Mouse (Mus musculus) hindbrain, embryonic 11.5 days (tissue): Measurements from ENCODE around the gene Acot6. TPM values are rescaled to one million over a fixed set of nuclear protein-coding genes. Genes with fewer than 3 reads are reported as not detected.
"Not testable (repeated sequence)": the region's sequence is repeated elsewhere in the genome, so short reads cannot be mapped to it uniquely, and the experiment has no call there.

Experiments
- ATAC-seq: fragments of 200-750 bp; cut with Nextera tagmentation; 2 replicates; pipeline ENCODE4 v1.8.0; 2017; ENCODE audit warnings: mild to moderate bottlenecking, moderate TSS enrichment, moderate library complexity; ENCODE audit not compliant: low FRiP score
- DNase-seq: peaks from one replicate; pipeline ENCODE4 v3.0.0-alpha.2; 2015; ENCODE audit warnings: low spot score
- H3K27ac ChIP-seq: fragments of 300-500 bp; sonication (generic); 2 replicates; pipeline ENCODE4 v1.5.1; 2014; ENCODE audit warnings: mild to moderate bottlenecking, low read depth, low read length
- H3K27me3 ChIP-seq: fragments of 300-500 bp; sonication (generic); 2 replicates; pipeline ENCODE4 v1.6.1; 2014; ENCODE audit warnings: mild to moderate bottlenecking, low read length, moderate library complexity, mixed read lengths; ENCODE audit not compliant: control insufficient read depth, insufficient read depth
- H3K36me3 ChIP-seq: fragments of 300-500 bp; sonication (generic); 2 replicates; pipeline ENCODE4 v1.6.1; 2014; ENCODE audit warnings: mild to moderate bottlenecking, low read length, moderate library complexity, mixed read lengths; ENCODE audit not compliant: control insufficient read depth, insufficient read depth
- H3K4me1 ChIP-seq: fragments of 300-500 bp; sonication (generic); replicated peaks from 2 replicates; pipeline ENCODE4 v1.6.1; 2014; ENCODE audit warnings: low read length, mixed read lengths; ENCODE audit not compliant: control insufficient read depth, insufficient read depth
- H3K4me2 ChIP-seq: fragments of 300-500 bp; sonication (generic); replicated peaks from 2 replicates; pipeline ENCODE4 v1.6.1; 2014; ENCODE audit warnings: mild to moderate bottlenecking, low read depth, low read length
- H3K4me3 ChIP-seq: fragments of 300-500 bp; sonication (generic); 2 replicates; pipeline ENCODE4 v1.5.1; 2014; ENCODE audit warnings: low read depth, low read length
- H3K9ac ChIP-seq: fragments of 300-500 bp; sonication (generic); 2 replicates; pipeline ENCODE4 v1.6.1; 2014; ENCODE audit warnings: low read depth, low read length
- H3K9me3 ChIP-seq: fragments of 300-500 bp; sonication (generic); 2 replicates; pipeline ENCODE4 v1.6.1; 2016; ENCODE audit warnings: low read length; ENCODE audit not compliant: control insufficient read depth
- WGBS: fragments of 180-500 bp; shearing (Covaris S2); extraction: QIAGEN DNeasy Blood & Tissue Kit; methylation state at CpG from one replicate; pipeline ENCODE4 v1.1.7; 2014; 5-methylcytosine and 5-hydroxymethylcytosine counted together
- polyA plus RNA-seq: library from polyadenylated mRNA; unstranded; fragments of >200 nt; fragmentation: Nextera tagmentation; extraction: Ambion mirVana; gene quantifications from 2 replicates; pipeline ENCODE4 v1.2.1, GENCODE M21; 2014

Acot6 gene
- polyA plus RNA-seq, 1 experiment from 2014 or later, result 0.76 TPM

DNA sequence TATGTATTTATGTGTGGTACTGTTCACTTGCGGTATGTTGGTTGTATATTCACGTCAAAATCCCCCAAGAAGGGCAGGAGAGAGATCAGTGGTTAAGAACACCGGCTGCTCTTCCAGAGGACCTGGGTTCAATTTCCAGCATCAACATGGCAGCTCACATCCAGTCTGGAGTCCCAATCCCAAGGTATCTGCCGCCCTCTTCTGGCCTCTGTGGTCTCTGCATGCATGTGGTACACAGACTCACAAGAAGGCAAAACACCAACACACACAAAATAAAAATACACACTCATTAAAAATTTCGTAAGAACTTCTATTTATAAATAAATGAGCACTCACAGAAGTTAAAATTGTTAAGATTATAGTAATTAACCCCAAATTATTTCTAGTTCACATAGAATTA, 37.2 kb upstream of the Acot6 start:
- Histone ChIP-seq H3K36me3 (no peaks in the 10 kb centered on the region), H3K9ac (no peak overlapping the region), H3K4me3 (no peak overlapping the region), H3K27me3 (0 out of 2 replicates have a peak, but pooled peaks cover 2% of the 10 kb centered on the region), H3K4me1 (no peaks in the 10 kb centered on the region), H3K27ac (no peak overlapping the region), H3K4me2 (no peak overlapping the region), H3K9me3 (no peaks in the 10 kb centered on the region)
- 66% methylated on average over 5 of the region's 5 CpGs for WGBS
- DNase-seq (peak; percentile 15), ATAC-seq (no peak)

GRCm38 (mm10) chr12:84063833-84064232, 36.6 kb upstream of the Acot6 start:
- no peak overlapping the region for H3K4me2 ChIP-seq
- no peak overlapping the region for H3K27ac ChIP-seq
- no peak overlapping the region for H3K9ac ChIP-seq
- WGBS, result 88% methylated on average over 2 of the region's 2 CpGs
- H3K27me3 ChIP-seq, result peaks cover 8% of the 10 kb centered on the region; the same call in 1 of the 2 replicates
- H3K36me3 ChIP-seq, result no peaks in the 10 kb centered on the region
- ATAC-seq (no peak), DNase-seq (no peak)
- H3K4me1 ChIP-seq, result no peaks in the 10 kb centered on the region
- no peaks in the 10 kb centered on the region for H3K9me3 ChIP-seq
- H3K4me3 ChIP-seq, result no peak overlapping the region

DNA sequence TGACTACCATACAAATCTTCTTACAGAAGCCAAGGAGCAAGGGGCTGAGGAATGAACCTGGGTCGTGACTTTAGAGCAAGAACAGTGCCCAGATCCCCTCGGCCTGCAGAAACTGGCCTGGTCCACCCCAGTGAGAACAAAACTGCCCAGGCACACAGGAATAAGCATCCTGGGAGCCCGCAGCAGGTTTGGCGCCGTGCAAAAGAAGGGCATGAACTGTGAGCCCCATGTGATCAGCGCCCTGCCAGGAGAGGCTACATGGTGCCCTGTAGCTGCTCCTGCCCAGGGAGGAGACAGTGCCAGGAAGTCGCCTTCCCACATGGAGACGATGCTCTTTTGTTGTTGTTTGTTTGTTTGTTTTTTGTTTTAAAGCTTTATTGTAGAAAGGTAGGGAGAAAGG, 35.8 kb upstream of the Acot6 start:
- 74% methylated on average over 8 of the region's 8 CpGs for WGBS
- H3K27me3 ChIP-seq, result peaks cover 13% of the 10 kb centered on the region; the same call in 1 of the 2 replicates
- DNase-seq (no peak), ATAC-seq (no peak)
- no peak overlapping the region for H3K27ac ChIP-seq
- H3K4me3 ChIP-seq, result no peak overlapping the region
- H3K9me3 ChIP-seq, result no peaks in the 10 kb centered on the region
- H3K4me1 ChIP-seq, result no peaks in the 10 kb centered on the region
- no peak overlapping the region for H3K4me2 ChIP-seq
- no peaks in the 10 kb centered on the region for H3K36me3 ChIP-seq
- no peak overlapping the region for H3K9ac ChIP-seq

DNA sequence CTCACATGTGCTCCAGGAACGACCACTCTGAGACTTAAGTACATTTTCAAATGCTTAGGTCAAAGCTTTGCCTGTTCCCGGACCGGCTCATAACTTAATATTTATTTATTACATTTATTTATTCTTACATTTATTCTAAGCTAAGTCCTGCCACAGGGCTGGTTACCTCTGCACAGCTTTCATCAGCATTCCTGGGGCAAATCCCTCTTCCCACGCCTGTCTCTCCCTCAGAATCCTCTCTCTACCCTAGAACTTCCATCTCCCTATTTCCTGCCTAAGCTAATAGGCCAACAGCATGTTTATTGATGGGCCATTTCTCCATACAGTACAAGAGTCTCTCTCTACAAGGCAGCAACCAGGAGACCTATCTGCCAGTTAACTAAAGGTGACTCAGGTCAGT, 32.7 kb upstream of the Acot6 start:
- Histone ChIP-seq H3K9ac (no peak overlapping the region), H3K4me1 (no peaks in the 10 kb centered on the region), H3K4me2 (no peak overlapping the region), H3K27me3 (peaks cover 13% of the 10 kb centered on the region; the same call in 1 of the 2 replicates), H3K4me3 (no peak overlapping the region), H3K27ac (no peak overlapping the region), H3K9me3 (no peaks in the 10 kb centered on the region), H3K36me3 (no peaks in the 10 kb centered on the region)
- 81% methylated on average over 4 of the region's 4 CpGs for WGBS
- DNase-seq (no peak), ATAC-seq (no peak)

DNA sequence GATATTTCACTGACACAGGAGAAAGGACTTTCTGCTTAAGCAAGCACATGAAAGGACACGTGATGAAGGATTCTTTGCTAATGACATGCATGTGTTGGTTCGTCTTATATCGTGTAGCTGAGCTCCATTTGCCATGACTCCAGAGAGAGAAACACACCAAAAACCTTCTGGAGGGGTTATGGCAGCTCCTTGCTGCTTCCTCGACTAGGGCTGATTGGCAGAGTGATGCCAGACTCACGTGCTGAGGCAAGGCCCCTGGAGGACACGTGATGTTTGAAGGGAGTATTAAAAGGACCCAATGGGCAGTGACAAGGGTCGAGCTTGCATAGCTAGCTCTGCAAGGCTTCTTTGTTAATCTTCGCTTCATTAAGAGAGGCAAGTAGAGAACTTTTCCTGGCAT, 32.2 kb upstream of the Acot6 start:
- peaks cover 13% of the 10 kb centered on the region; the same call in 1 of the 2 replicates for H3K27me3 ChIP-seq
- no peaks in the 10 kb centered on the region for H3K4me1 ChIP-seq
- no peak overlapping the region for H3K4me2 ChIP-seq
- no peaks in the 10 kb centered on the region for H3K36me3 ChIP-seq
- ATAC-seq, result no peak
- no peak for DNase-seq
- H3K4me3 ChIP-seq, result no peak overlapping the region
- H3K9ac ChIP-seq, result no peak overlapping the region
- 65% methylated on average over 8 of the region's 8 CpGs for WGBS
- H3K9me3 ChIP-seq, result no peaks in the 10 kb centered on the region
- H3K27ac ChIP-seq, result no peak overlapping the region

- H3K4me3 ChIP-seq, result peak within 1 kb of the TSS; percentile 29
- no peaks in the 10 kb centered on the region for H3K36me3 ChIP-seq
- H3K4me1 ChIP-seq, result no peaks in the 10 kb centered on the region
- DNase-seq, result no peak
- no peak within 1 kb of the TSS for H3K27ac ChIP-seq
- 58% methylated on average over 9 of the region's 9 CpGs for WGBS
- peak within 1 kb of the TSS; percentile 55 for H3K4me2 ChIP-seq
- ATAC-seq, result no peak
- H3K27me3 ChIP-seq, result peaks cover 13% of the 10 kb centered on the region; the same call in 1 of the 2 replicates
- no peaks in the 10 kb centered on the region for H3K9me3 ChIP-seq
- H3K9ac ChIP-seq, result no peak within 1 kb of the TSS
Observed at GRCm38 (mm10) chr12:84068986-84069385, 31.5 kb upstream of the Acot6 start, which contains the start of gene Acot5. Gene Acot5 (plus strand): TSS chr12:84069325.

DNA sequence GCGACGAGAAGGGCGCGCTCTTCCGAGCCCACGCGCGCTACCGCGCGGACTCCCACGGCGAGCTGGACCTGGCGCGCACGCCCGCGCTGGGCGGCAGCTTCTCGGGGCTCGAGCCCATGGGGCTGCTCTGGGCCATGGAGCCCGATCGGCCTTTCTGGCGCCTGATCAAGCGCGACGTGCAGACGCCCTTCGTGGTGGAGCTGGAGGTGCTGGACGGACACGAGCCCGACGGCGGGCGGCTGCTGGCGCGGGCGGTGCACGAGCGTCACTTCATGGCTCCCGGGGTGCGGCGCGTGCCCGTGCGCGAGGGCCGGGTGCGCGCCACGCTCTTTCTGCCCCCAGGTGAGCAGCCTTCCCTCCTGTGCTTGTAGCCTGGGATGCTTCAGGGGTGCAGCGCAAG, 30.9 kb upstream of the Acot6 start:
- not testable (repeated sequence) for H3K9ac ChIP-seq, H3K36me3 ChIP-seq, ATAC-seq, DNase-seq, H3K4me1 ChIP-seq, H3K9me3 ChIP-seq, H3K27ac ChIP-seq
- under 1% methylated on average over 37 of the region's 52 CpGs for WGBS
- peaks cover 13% of the 10 kb centered on the region; the same call in 1 of the 2 replicates for H3K27me3 ChIP-seq
- peak overlapping the region; percentile 29 for H3K4me3 ChIP-seq
- peak overlapping the region; percentile 55 for H3K4me2 ChIP-seq

- no peaks in the 10 kb centered on the region for H3K4me1 ChIP-seq
- H3K4me2 ChIP-seq, result no peak overlapping the region
- DNase-seq, result no peak
- no peaks in the 10 kb centered on the region for H3K9me3 ChIP-seq
- no peaks in the 10 kb centered on the region for H3K36me3 ChIP-seq
- H3K27ac ChIP-seq, result no peak overlapping the region
- peaks cover 13% of the 10 kb centered on the region; the same call in 1 of the 2 replicates for H3K27me3 ChIP-seq
- H3K4me3 ChIP-seq, result no peak overlapping the region
- H3K9ac ChIP-seq, result no peak overlapping the region
- no peak for ATAC-seq
- WGBS, result 93% methylated on average over 2 of the region's 2 CpGs
Observed at GRCm38 (mm10) chr12:84071696-84072095, 28.8 kb upstream of the Acot6 start.

GRCm38 (mm10) chr12:84077371-84077990, 23.0 kb upstream of the Acot6 start:
- ATAC-seq (no peak), DNase-seq (no peak)
- Histone ChIP-seq H3K9me3 (no peaks in the 10 kb centered on the region), H3K36me3 (no peaks in the 10 kb centered on the region), H3K4me1 (no peaks in the 10 kb centered on the region), H3K9ac (no peak overlapping the region), H3K4me3 (no peak overlapping the region), H3K27ac (no peak overlapping the region), H3K27me3 (no peaks in the 10 kb centered on the region), H3K4me2 (no peak overlapping the region)
- 89% methylated on average over 4 of the region's 4 CpGs for WGBS
